Mouse (Mus musculus) activated CD4-positive, CD25-positive, alpha-beta regulatory T cell, adult 4 months (primary cell): ENCODE measurements around the gene Auts2. TPM values are rescaled to one million over a fixed set of nuclear protein-coding genes. Genes with fewer than 3 reads are reported as not detected.

Experiments
- ATAC-seq: one replicate; pipeline ENCODE4 v1.8.0; 2017
- polyA plus RNA-seq, 2 experiments: library from polyadenylated mRNA; unstranded; fragments of 100-300 nt; shearing (Covaris generic); gene quantifications; one replicate each; pipeline ENCODE4 v1.2.1; 2017

Gene Auts2
- polyA plus RNA-seq, 2 experiments from 2014 or later: 0.26 TPM; not detected in 1

- ATAC-seq: no peak
Observed at GRCm38 (mm10) chr5:132498896-132499295, 44.2 kb downstream of the Auts2 start.

DNA sequence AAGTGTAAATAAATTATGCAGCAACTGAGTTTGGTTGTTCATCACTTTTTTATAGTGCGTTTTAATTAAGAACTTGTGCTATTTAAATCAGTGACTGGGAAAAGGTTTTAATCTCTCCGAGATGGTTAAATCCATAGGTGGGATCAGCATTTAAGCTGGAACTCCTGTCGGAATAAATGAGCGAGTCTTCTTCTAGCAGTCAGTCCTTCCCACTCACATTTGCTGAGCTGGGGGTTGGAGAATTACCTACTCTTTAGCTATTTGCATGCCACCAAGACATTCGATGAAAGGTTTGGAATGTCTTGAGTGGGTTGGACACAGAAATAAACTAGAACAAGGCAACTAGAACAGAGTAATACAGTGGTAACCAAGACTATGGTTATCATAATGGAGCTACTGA is 45.1 kb downstream of the Auts2 start:
- ATAC-seq: no peak

DNA sequence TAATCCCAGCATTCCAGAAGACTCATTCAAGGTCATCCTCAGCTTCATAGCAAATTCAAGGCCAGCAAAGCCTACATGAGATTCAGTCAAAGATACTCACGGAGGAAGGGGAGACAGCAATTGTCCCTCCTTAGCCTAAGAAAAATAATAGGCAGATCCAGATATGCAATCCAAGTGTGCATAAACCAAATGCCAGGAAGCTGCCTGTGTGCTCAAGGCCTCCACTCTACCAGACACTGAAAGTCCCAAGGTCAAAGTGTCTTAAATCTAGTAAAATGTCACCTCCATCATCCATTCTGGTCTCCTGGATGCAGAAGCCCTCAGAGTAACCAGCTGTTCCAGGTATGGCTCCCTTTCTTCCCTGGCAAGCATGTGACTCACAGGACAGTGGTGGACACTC is 50.4 kb downstream of the Auts2 start:
- ATAC-seq: no peak

GRCm38 (mm10) chr5:132492040-132492439 is 51.1 kb downstream of the Auts2 start:
- ATAC-seq: no peak

DNA sequence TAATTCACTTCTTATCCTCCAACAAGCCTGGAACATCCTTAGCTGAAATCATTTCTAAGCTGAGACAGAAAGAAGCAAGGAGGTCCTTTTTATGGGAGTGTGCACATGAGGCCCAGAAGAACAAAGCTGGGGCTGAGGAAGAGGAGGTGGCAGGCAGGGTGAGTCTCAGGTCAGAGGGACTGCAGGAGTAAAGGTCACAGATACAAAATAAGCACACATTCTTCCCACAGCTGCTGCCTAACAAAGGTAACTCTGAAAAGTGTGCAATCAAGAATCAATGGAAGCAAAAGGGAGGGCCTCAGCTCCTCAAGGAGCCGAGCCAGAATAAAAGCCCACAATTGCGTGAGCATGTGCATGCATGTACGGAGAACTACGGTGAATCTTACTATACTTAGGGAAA is 51.6 kb downstream of the Auts2 start:
- no peak for ATAC-seq

DNA sequence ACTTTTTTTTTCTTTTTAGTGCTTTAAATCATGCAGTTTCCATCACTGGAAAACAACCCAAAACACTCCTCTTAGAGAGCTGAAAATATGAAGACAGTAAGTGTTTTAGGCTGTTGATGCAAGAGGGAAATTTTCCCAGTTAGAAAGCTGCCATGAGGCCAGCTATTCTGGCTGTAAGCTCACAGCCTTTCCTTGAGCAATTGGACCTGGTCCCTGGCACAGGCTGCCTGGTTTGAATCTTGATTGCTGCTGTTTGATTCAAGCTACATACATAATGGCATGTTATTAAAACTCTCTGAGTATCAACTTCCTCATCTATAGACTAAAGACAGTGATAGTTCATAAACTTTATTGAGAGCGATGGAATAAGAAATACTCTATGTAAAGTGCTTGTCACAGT is 52.8 kb downstream of the Auts2 start:
- ATAC-seq: no peak

GRCm38 (mm10) chr5:132489736-132490313 is 53.3 kb downstream of the Auts2 start:
- no peak for ATAC-seq

GRCm38 (mm10) chr5:132486831-132487230 is 56.3 kb downstream of the Auts2 start:
- ATAC-seq: no peak

- ATAC-seq: no peak
Observed at GRCm38 (mm10) chr5:132485994-132486393, 57.1 kb downstream of the Auts2 start.

DNA sequence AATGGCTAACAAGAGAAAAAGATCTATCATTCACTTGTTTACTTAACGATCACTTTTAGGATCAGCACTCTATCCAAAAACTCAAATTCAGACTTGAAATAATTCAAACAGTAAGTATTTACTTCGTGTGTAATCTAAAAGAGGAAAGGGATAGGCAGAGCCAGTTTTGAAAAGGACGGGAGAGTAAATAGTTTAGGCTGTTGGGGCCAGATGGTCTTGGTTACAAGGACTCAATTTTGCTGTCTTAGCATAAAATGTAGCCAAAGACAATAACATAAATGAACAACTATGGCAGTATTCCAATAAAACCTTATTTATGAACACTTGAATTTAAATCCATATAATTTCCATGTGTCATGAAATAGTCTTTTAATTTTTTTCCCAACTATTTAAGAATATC is 57.7 kb downstream of the Auts2 start:
- no peak for ATAC-seq

- ATAC-seq: no peak
Observed at GRCm38 (mm10) chr5:132481476-132481875, 61.7 kb downstream of the Auts2 start.

GRCm38 (mm10) chr5:132480461-132480860 is 62.7 kb downstream of the Auts2 start:
- ATAC-seq: no peak

DNA sequence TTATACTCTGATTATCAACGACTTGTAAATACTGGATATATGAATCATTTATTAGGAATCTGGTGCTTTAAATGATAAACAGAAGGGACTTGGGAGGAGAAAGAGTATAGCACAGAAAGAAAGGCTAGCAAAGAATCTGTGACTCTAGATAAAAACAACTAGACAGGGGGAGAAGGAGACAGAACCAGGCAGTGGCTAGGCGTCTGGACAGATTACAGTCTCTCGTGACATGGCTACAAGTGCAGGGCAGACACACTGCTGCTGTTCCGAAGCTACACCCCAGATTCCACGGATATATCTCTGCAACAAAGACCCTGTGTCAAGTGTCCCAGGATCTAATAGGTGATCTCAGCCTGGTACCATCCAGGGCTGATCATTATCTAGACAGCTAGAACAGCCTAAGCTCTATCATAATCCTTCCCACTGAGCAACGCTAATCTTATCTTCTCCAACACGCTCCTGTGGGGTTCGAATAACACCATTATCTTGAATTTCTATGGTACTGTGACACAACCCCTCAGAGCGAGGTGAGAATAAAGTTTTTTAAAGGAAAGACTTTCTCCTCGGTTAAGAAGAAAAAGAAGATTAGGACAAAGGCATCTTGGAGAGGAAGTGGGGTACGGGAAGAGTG is 63.8 kb downstream of the Auts2 start:
- ATAC-seq: no peak

- no peak for ATAC-seq
Observed at GRCm38 (mm10) chr5:132477533-132477932, 65.6 kb downstream of the Auts2 start.

GRCm38 (mm10) chr5:132472905-132473321 is 70.2 kb downstream of the Auts2 start:
- ATAC-seq: no peak

- ATAC-seq: no peak
Observed at GRCm38 (mm10) chr5:132472184-132472829, 70.8 kb downstream of the Auts2 start.

DNA sequence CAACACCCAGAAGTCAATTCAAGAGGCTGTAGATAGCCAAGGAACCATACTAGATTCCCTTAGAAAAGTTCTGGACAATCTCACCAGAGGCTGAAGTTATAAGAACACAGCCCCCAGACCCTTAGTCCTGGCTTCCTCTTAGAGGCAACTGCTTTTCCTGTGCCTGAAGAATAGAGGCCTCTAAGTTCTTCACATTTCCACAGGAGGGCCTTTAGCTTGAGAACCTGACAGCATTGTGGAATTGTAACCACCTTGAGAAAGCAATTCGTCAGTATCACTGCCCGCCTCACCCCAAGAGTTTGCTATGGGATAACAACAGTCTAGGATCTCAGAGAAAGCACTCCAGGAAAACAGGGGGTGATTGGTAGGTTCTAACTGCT is 75.8 kb downstream of the Auts2 start:
- ATAC-seq: no peak

DNA sequence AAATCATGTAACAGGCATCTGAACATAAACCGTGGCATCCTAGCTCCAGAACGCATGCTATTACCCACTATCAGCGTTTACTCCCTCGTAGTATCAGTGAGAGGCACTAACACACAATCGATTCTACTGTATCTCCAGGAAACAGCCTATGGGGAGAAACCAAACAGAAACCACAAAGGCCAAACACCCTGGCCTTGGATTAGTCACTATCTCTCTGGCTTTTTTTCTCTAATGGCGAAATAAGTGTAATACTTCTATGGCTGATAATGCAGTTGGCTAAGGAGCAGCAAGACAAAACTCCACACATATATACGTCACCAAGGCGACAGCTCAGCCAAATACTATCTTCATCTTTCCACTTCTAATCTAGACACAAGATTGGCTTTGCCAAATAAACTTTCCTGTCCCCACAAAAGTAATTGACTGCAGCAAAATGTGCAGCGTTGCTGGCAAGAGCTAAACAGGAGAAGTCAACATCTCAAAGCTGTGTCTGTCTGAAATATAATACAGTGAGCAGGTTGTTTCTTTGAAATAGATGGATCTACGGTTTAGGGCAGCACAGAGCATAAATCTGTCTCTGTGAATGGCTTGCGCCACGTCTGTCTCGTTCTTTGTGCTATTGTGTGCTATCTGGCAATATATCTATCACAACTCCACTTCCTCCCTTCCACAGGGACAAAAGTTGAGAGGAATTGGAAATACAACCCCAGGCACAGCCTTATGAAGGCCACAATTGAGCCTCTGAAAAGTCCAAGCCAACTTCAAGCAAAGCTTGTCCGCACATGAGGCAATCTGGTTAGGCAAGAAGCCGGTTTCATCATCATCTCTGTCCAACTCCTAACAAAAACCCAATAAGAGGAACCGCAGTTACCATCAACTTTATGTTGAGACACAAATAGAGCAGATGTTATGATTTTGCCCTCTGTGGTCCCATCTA is 76.4 kb downstream of the Auts2 start:
- no peak for ATAC-seq

GRCm38 (mm10) chr5:132462560-132462959 is 80.6 kb downstream of the Auts2 start:
- ATAC-seq: no peak

GRCm38 (mm10) chr5:132458498-132458897 is 84.6 kb downstream of the Auts2 start:
- ATAC-seq: no peak

DNA sequence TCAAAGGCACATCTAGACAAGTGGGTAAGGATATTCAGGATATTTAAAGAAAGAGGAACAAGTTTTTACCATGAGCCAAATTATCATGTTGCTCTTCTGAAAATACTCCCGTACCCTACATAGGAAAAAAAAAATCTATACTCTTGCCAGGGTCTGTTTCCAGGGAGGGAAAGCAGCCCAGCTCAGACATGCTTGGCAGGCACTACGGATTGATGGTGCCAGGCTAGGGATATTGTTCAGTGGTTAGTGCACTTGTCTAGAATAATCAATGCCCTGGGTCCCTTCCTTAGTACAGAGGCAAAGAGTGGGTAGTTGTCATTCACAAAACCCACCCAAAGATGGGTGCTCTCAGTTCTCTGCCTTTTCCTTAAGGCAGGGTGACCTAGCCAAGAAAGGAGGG is 90.8 kb downstream of the Auts2 start:
- ATAC-seq: no peak

DNA sequence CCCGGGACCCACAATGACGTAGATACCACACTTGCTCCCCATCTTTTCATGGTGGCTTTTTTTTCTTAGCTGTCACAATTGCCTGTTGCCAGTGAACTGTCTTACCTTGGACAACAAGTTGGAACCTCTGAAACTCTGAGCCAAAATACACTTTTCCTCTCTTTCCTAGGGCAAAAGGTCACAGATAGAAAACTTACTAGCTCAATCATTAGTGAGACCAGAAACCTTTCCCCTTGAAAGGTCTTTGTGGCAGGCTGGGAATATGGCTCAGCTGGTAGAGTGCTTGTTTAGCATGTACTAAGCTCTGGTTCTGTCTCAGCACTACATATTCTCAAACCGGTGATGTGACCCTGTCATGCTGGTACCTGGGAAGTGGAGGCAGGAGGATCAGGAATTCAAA is 93.1 kb downstream of the Auts2 start:
- ATAC-seq: no peak

GRCm38 (mm10) chr5:132448401-132449066 is 94.6 kb downstream of the Auts2 start:
- no peak for ATAC-seq
